In the genomic region with DNA sequence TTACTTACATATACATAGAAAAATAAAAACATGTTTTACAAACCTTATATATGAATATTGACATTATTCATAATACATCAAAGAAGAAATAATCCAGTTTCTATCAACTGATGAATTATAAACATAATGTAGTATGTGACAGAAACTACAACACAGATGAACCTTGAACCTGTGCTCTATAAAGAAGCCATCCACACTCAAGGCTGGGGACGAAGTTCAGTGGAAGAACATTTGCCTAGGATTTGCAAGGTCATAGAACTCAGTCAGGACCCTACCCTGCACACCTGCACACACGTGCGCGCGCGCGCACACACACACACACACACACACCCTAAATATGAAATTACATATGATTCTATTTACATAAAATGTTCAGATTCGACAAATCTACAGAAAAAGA, we compare ENCODE assay signal across 17 mouse cellular contexts.
"Had no signal": no experiment of that assay in that cellular context is flagged by ENCODE, and none has a peak within 500 bp of the region (broad histone marks: within the 10 kb centered on the region; RNA-seq: fewer than 3 reads in every experiment).

No protein-coding gene starts in this region.

- H3K9me3 ChIP-seq: lung, embryonic 15.5 days; megakaryocyte, embryonic 14.5 days; midbrain, embryonic 13.5 days; midbrain, embryonic 15.5 days; neural tube, embryonic 12.5 days; stomach, embryonic 15.5 days had no signal

- H3K36me3 ChIP-seq: lung, embryonic 15.5 days; stomach, embryonic 15.5 days had no signal

- H3K27ac ChIP-seq: lung, embryonic 15.5 days; macrophage; midbrain, embryonic 13.5 days; midbrain, embryonic 15.5 days; neural tube, embryonic 12.5 days; stomach, embryonic 15.5 days; stomach, postnatal 0 days had no signal

- H3K4me2 ChIP-seq: lung, embryonic 15.5 days; midbrain, embryonic 11.5 days; midbrain, embryonic 13.5 days; midbrain, embryonic 15.5 days; neural tube, embryonic 12.5 days; stomach, embryonic 15.5 days had no signal

- DNase-seq: lung, adult 2 months; lung, postnatal 14 days; lung, postnatal 36 days; right cerebral cortex, postnatal 14 days; thymus, adult 2 months; thymus, postnatal 25 days; thymus, postnatal 4 days had no signal

- H3K4me3 ChIP-seq: lung, embryonic 15.5 days; midbrain, embryonic 13.5 days; midbrain, embryonic 15.5 days; neural tube, embryonic 12.5 days; stomach, embryonic 15.5 days had no signal

- H3K4me1 ChIP-seq: midbrain, embryonic 13.5 days; midbrain, embryonic 15.5 days; neural tube, embryonic 12.5 days; stomach, embryonic 15.5 days had no signal

- ATAC-seq: lung, postnatal 0 days; midbrain, embryonic 13.5 days; midbrain, embryonic 15.5 days had no signal

- H3K9ac ChIP-seq: lung, embryonic 15.5 days; midbrain, embryonic 13.5 days; midbrain, embryonic 15.5 days; neural tube, embryonic 12.5 days; stomach, embryonic 15.5 days had no signal

- H3K27me3 ChIP-seq: lung, embryonic 15.5 days; megakaryocyte, embryonic 14.5 days; midbrain, embryonic 13.5 days; midbrain, embryonic 15.5 days; neural tube, embryonic 12.5 days; stomach, embryonic 15.5 days had no signal
